Mouse (Mus musculus) embryonic facial prominence, embryonic 12.5 days (tissue): ENCODE data around the gene Hoxa7. TPM values are rescaled to one million over a fixed set of nuclear protein-coding genes. Genes with fewer than 3 reads are reported as not detected.

Experiments used
- ATAC-seq: fragments of 200-750 bp; cut with Nextera tagmentation; 2 replicates; pipeline ENCODE4 v1.8.0; 2017; ENCODE audit not compliant: insufficient number of reproducible peaks, insufficient read depth, low FRiP score, low TSS enrichment
- H3K27ac ChIP-seq: fragments of 300-500 bp; sonication (generic); 2 replicates; pipeline ENCODE4 v1.5.1; 2016; ENCODE audit warnings: mild to moderate bottlenecking
- H3K27me3 ChIP-seq: fragments of 300-500 bp; sonication (generic); 2 replicates; pipeline ENCODE4 v1.6.1; 2016; ENCODE audit warnings: mild to moderate bottlenecking, moderate library complexity
- H3K36me3 ChIP-seq: fragments of 300-500 bp; sonication (generic); 2 replicates; pipeline ENCODE4 v1.6.1; 2016; ENCODE audit warnings: mild to moderate bottlenecking
- H3K4me1 ChIP-seq: fragments of 300-500 bp; sonication (generic); 2 replicates; pipeline ENCODE4 v1.6.1; 2016
- H3K4me2 ChIP-seq: fragments of 300-500 bp; sonication (generic); replicated peaks from 2 replicates; pipeline ENCODE4 v1.6.1; 2016; ENCODE audit warnings: mild to moderate bottlenecking, moderate library complexity
- H3K4me3 ChIP-seq: fragments of 300-500 bp; sonication (generic); 2 replicates; pipeline ENCODE4 v1.5.1; 2016; ENCODE audit warnings: mild to moderate bottlenecking
- H3K9ac ChIP-seq: fragments of 300-500 bp; sonication (generic); 2 replicates; pipeline ENCODE4 v1.6.1; 2016; ENCODE audit warnings: mild to moderate bottlenecking, moderate library complexity
- H3K9me3 ChIP-seq: fragments of 300-500 bp; sonication (generic); 2 replicates; pipeline ENCODE4 v1.6.1; 2016; ENCODE audit warnings: mild to moderate bottlenecking, moderate library complexity
- WGBS: fragments of 180-500 bp; shearing (Covaris S2); methylation state at CpG from one replicate; pipeline ENCODE4 v1.1.7; 2016; 5-methylcytosine and 5-hydroxymethylcytosine counted together
- polyA plus RNA-seq: library from polyadenylated mRNA; unstranded; fragments of >200 nt; fragmentation: Nextera tagmentation; extraction: Ambion mirVana; gene quantifications from 2 replicates; pipeline ENCODE4 v1.2.1, GENCODE M21; 2016

The Hoxa7 gene
- polyA plus RNA-seq, 1 experiment from 2014 or later = 0.20 TPM

- Histone ChIP-seq H3K4me1 (peaks cover 5% of the 10 kb centered on the region), H3K36me3 (no peaks in the 10 kb centered on the region), H3K27me3 (peaks cover 98% of the 10 kb centered on the region), H3K4me3 (no peak overlapping the region), H3K9me3 (no peaks in the 10 kb centered on the region), H3K9ac (no peak overlapping the region), H3K4me2 (no peak overlapping the region), H3K27ac (no peak overlapping the region)
- WGBS = 9% methylated on average over 14 of the region's 14 CpGs
- ATAC-seq = no peak
These were observed 2.9 kb downstream of the Hoxa7 start for GRCm38 (mm10) chr6:52218643-52219215.

- H3K4me3 ChIP-seq = peak overlapping the region; percentile 29; the same call in 1 of the 2 replicates
- H3K4me1 ChIP-seq = peaks cover 5% of the 10 kb centered on the region
- peaks cover 95% of the 10 kb centered on the region for H3K27me3 ChIP-seq
- WGBS = 3% methylated on average over 23 of the region's 23 CpGs
- H3K27ac ChIP-seq = no peak overlapping the region
- H3K9ac ChIP-seq = no peak overlapping the region
- ATAC-seq = no peak
- no peaks in the 10 kb centered on the region for H3K9me3 ChIP-seq
- peak overlapping the region; percentile 43 for H3K4me2 ChIP-seq
- no peaks in the 10 kb centered on the region for H3K36me3 ChIP-seq
These were observed 3.6 kb downstream of the Hoxa7 start for GRCm38 (mm10) chr6:52217895-52218642.

GRCm38 (mm10) chr6:52217459-52217768 is 4.2 kb downstream of the Hoxa7 start:
- under 1% methylated on average over 25 of the region's 25 CpGs for WGBS
- Histone ChIP-seq H3K9ac (no peak overlapping the region), H3K9me3 (no peaks in the 10 kb centered on the region), H3K4me2 (peak overlapping the region; percentile 43), H3K27ac (no peak overlapping the region), H3K4me1 (peaks cover 5% of the 10 kb centered on the region), H3K27me3 (peaks cover 95% of the 10 kb centered on the region), H3K4me3 (peak overlapping the region; percentile 29), H3K36me3 (no peaks in the 10 kb centered on the region)
- no peak for ATAC-seq

GRCm38 (mm10) chr6:52216691-52217458 is 4.8 kb downstream of the Hoxa7 start:
- no peak overlapping the region for H3K27ac ChIP-seq
- peaks cover 5% of the 10 kb centered on the region for H3K4me1 ChIP-seq
- no peaks in the 10 kb centered on the region for H3K9me3 ChIP-seq
- H3K4me2 ChIP-seq = peak overlapping the region; percentile 43
- H3K36me3 ChIP-seq = no peaks in the 10 kb centered on the region
- H3K27me3 ChIP-seq = peaks cover 95% of the 10 kb centered on the region
- H3K4me3 ChIP-seq = peak overlapping the region; percentile 29
- WGBS = 2% methylated on average over 60 of the region's 60 CpGs
- no peak for ATAC-seq
- 0 out of 2 replicates have a peak overlapping the region, but pooled peaks have one; percentile 33 for H3K9ac ChIP-seq

- H3K9ac ChIP-seq = no peak overlapping the region
- H3K36me3 ChIP-seq = no peaks in the 10 kb centered on the region
- ATAC-seq = no peak
- no peak overlapping the region for H3K4me2 ChIP-seq
- H3K4me3 ChIP-seq = 0 out of 2 replicates have a peak overlapping the region, but pooled peaks have one; percentile 4
- H3K9me3 ChIP-seq = no peaks in the 10 kb centered on the region
- H3K27ac ChIP-seq = no peak overlapping the region
- WGBS = 1% methylated on average over 30 of the region's 30 CpGs
- peaks cover 5% of the 10 kb centered on the region for H3K4me1 ChIP-seq
- H3K27me3 ChIP-seq = peaks cover 95% of the 10 kb centered on the region
These were observed 5.7 kb downstream of the Hoxa7 start for GRCm38 (mm10) chr6:52215771-52216535.

GRCm38 (mm10) chr6:52215070-52215469 is 6.6 kb downstream of the Hoxa7 start:
- Histone ChIP-seq H3K4me1 (peaks cover 5% of the 10 kb centered on the region), H3K27me3 (peaks cover 95% of the 10 kb centered on the region), H3K27ac (no peak overlapping the region), H3K4me2 (no peak overlapping the region), H3K36me3 (no peaks in the 10 kb centered on the region), H3K9ac (no peak overlapping the region), H3K9me3 (no peaks in the 10 kb centered on the region), H3K4me3 (no peak overlapping the region)
- 7% methylated on average over 3 of the region's 3 CpGs for WGBS
- no peak for ATAC-seq

- H3K9ac ChIP-seq = no peak overlapping the region
- 6% methylated on average over 5 of the region's 5 CpGs for WGBS
- no peaks in the 10 kb centered on the region for H3K36me3 ChIP-seq
- H3K4me1 ChIP-seq = peaks cover 5% of the 10 kb centered on the region
- H3K9me3 ChIP-seq = no peaks in the 10 kb centered on the region
- H3K4me3 ChIP-seq = no peak overlapping the region
- ATAC-seq = no peak
- no peak overlapping the region for H3K4me2 ChIP-seq
- no peak overlapping the region for H3K27ac ChIP-seq
- H3K27me3 ChIP-seq = peaks cover 95% of the 10 kb centered on the region
These were observed 7.4 kb downstream of the Hoxa7 start for GRCm38 (mm10) chr6:52214271-52214670.

GRCm38 (mm10) chr6:52213119-52213986 is 8.3 kb downstream of the Hoxa7 start, which contains the start of the genes Hoxa3 and Gm28308:
Hoxa3 (minus strand) TSS chr6:52213336.
Gm28308 (minus strand) TSS chr6:52213339.
- 3% methylated on average over 38 of the region's 38 CpGs for WGBS
- H3K27me3 ChIP-seq = peaks cover 95% of the 10 kb centered on the region
- H3K9ac ChIP-seq = no peak within 1 kb of the TSS
- peaks cover 5% of the 10 kb centered on the region for H3K4me1 ChIP-seq
- H3K4me3 ChIP-seq = no peak within 1 kb of the TSS
- no peaks in the 10 kb centered on the region for H3K36me3 ChIP-seq
- no peak for ATAC-seq
- no peaks in the 10 kb centered on the region for H3K9me3 ChIP-seq
- no peak within 1 kb of the TSS for H3K4me2 ChIP-seq
- no peak within 1 kb of the TSS for H3K27ac ChIP-seq

GRCm38 (mm10) chr6:52212556-52213118 is 9.0 kb downstream of the Hoxa7 start:
- H3K27ac ChIP-seq = no peak overlapping the region
- WGBS = 1% methylated on average over 22 of the region's 22 CpGs
- peaks cover 5% of the 10 kb centered on the region for H3K4me1 ChIP-seq
- no peak overlapping the region for H3K9ac ChIP-seq
- H3K4me2 ChIP-seq = no peak overlapping the region
- no peak overlapping the region for H3K4me3 ChIP-seq
- H3K36me3 ChIP-seq = no peaks in the 10 kb centered on the region
- no peaks in the 10 kb centered on the region for H3K9me3 ChIP-seq
- no peak for ATAC-seq
- peaks cover 95% of the 10 kb centered on the region for H3K27me3 ChIP-seq

GRCm38 (mm10) chr6:52211961-52212360 is 9.7 kb downstream of the Hoxa7 start:
- WGBS = 3% methylated on average over 13 of the region's 13 CpGs
- Histone ChIP-seq H3K27me3 (peaks cover 95% of the 10 kb centered on the region), H3K9me3 (no peaks in the 10 kb centered on the region), H3K9ac (no peak overlapping the region), H3K4me1 (peaks cover 3% of the 10 kb centered on the region), H3K27ac (no peak overlapping the region), H3K4me3 (no peak overlapping the region), H3K4me2 (no peak overlapping the region), H3K36me3 (no peaks in the 10 kb centered on the region)
- no peak for ATAC-seq
